Mouse (Mus musculus) urinary bladder, adult 18-20 months (tissue): ENCODE measurements around the gene Adamtsl1.
A peak's percentile ranks its signal among the peaks of the same experiment; 100 is the strongest.

Experiments
- DNase-seq, 2 experiments: peaks; one replicate each; pipeline ENCODE4 v3.0.0; 2022; ENCODE audit warnings: low spot score in 2 of 2, mixed read lengths in 2 of 2

Adamtsl1 gene

DNA sequence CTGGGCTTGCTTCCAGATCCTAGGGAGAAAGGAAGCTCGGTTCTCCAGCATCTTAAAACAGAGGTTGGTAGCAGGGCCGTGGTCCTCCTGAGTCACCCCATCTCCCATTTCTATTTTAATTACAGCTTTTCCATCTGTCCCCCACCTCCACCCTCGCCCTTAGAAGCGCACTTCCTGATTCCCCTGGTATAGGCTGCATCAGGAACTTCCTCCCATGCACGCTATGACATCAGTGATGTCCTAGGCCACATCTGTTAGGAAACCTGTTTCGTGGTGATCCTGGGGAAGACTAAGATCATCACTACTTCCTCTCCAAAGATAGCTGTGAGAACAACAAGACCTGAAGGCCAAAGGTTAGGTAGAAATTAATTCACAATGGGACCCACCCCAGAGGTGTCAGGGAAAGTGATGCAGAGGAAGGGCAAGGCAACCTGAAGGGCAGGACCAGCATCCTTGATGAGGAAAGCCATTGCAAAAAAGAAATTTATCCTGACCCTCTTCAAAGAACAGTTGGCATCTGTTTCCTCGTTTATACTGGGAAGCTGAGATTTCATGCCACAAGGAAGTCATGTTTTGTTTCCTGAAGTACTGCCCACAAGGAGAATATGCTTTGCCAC lies 882.8 kb downstream of the Adamtsl1 start:
- no peak for DNase-seq

- no peak for DNase-seq
These were observed 883.5 kb downstream of the Adamtsl1 start for GRCm38 (mm10) chr4:86397470-86397869.

GRCm38 (mm10) chr4:86401116-86401515 lies 887.1 kb downstream of the Adamtsl1 start:
- DNase-seq = no peak

GRCm38 (mm10) chr4:86406501-86407199 lies 892.7 kb downstream of the Adamtsl1 start:
- DNase-seq = no peak

GRCm38 (mm10) chr4:86407200-86407527 lies 893.2 kb downstream of the Adamtsl1 start:
- DNase-seq = no peak

- DNase-seq = no peak
These were observed 894.4 kb downstream of the Adamtsl1 start for GRCm38 (mm10) chr4:86408421-86408820.

DNA sequence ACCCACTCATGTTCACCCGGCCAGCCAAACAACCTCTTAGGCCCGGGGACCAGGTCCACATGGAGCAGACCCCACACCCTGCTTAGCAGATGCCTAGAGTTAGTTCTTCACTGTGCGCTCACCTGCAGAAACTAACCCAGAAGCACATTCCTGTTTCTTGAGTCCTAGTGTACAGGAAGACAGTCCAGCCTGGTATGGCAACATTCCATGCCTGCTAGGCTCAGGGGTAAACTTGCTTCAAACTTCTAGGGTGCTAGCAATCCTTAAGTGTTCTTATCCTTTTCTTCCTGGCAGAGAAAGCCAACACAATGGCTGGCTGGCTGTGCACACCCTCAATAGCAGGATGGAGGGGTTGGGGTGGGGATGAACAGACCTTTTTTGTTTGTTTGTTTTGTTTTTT lies 897.0 kb downstream of the Adamtsl1 start:
- DNase-seq = no peak

DNA sequence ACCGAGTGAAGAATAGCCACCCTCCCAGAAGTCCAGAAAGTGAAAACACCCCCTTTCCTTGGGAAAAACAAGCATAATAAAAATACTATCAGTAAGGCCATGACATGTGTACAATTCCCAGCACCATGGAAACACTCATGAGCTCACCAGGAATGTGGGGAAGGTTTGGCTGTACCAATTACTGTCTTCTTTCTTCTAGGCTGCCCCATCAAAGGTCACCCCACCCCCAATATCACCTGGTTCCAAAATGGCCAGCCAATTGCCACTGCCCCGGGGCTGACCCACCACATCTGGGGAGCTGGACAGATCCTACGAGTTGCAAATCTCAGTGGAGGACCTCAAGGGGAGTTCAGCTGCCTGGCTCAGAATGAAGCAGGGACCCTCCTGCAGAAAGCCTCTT lies 899.4 kb downstream of the Adamtsl1 start:
- DNase-seq = no peak

DNA sequence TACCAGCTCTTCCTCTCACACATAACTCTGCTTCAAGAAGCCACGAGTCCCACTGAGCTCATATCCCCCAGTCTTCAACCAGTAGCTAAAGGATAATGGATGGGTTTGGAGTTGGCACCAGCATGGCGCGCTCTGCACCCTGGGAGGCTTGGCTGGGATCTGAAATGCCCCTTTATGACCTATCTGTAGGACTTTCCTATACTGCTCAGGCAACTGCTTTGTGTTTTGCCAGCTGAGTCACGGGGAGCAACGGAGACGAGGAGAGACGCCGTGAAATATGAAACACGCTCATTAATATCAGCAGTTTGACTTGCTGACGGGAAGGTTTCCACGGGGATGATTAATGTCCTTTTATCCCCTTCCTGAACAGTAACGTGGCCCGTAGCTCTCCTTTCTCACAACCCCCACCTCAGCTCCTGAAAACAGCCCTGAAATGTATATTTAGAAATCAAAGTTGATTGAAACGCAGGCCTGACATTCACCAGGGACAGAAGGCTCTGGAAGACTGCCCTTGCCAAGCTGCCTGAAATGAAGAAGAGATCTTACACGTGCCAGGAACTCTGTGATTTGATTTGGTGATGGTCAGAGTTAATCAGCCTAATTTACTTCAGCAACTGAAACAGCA lies 902.5 kb downstream of the Adamtsl1 start:
- no peak for DNase-seq

- DNase-seq = no peak
These were observed 908.6 kb downstream of the Adamtsl1 start for GRCm38 (mm10) chr4:86422586-86422985.

DNA sequence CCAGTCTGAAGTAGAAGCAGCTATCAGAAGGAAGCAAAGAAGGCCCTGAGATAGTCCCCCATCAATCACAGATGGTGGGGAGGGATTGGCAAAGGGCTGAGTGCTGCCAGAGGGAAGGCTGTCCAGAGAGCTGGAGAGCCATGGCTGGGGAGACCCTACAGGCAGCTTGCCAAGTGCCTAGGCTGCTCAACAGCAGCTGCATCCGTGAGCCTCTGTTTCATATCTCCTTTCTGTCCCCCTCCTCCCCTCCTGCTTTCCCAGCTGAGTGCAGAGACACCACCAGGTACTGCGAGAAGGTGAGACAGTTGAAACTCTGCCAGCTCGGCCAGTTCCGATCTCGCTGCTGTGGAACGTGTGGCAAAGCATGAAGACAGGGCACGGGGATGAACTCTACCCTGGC lies 911.6 kb downstream of the Adamtsl1 start:
- DNase-seq = no peak

GRCm38 (mm10) chr4:86426549-86426948 lies 912.6 kb downstream of the Adamtsl1 start:
- DNase-seq = no peak

- DNase-seq = no peak
These were observed 913.3 kb downstream of the Adamtsl1 start for GRCm38 (mm10) chr4:86427312-86427711.

DNA sequence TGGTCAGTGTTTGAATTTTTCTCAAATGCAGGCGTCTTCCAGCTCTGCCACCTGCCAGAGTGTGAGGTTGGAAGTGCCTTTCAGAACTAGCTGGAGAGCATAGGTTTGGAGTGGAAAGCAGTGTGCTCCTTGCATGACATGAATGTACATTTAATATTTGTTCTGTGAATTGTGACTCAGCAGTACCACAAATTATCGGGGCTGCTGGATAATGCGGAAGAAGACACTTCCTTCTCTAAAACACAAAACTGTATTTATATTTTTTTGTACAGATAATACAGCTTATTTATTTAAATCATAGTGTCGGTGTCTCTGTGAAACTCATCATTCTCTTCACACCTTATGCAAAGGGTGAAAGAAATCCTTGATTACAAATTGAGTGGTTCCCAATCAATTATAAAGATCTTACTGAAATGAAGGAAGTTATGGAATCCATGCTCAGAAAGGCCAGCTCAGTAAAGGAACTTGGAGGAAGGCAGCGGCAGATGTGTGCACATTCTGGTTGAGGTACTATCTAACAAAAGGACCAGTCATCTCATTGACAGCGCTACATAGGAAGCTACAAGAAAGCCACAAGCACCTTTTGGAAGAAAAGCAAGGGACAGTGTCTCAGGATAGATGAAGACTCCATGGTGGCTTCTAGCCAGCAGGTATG lies 914.2 kb downstream of the Adamtsl1 start:
- DNase-seq = no peak

- DNase-seq = no peak
These were observed 921.7 kb downstream of the Adamtsl1 start for GRCm38 (mm10) chr4:86435631-86436030.

DNA sequence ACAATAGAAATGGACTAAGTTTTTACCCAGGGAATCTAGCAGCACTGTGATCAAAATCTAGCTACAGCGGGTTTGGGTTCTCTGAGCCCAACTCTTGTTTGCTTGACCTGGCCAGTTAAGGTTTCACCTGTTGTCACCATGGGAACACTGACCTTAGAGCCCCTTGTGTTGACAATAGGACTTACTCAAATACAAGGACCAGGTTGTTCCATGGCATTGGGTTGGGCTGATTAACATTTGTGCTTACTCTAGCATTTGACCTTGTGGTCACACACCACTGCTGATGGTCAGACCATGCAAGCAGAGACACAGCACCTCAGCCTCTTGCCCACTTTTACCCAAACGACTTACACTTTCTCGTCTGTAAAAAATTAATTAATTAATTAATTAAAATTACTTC lies 922.4 kb downstream of the Adamtsl1 start:
- DNase-seq = peak in 1 of 2 experiments; percentile 46

GRCm38 (mm10) chr4:86450468-86450867 lies 936.5 kb downstream of the Adamtsl1 start:
- DNase-seq = no peak

- no peak for DNase-seq
These were observed 950.8 kb downstream of the Adamtsl1 start for GRCm38 (mm10) chr4:86464808-86465207.
